Mouse (Mus musculus): ENCODE data around the gene Greb1. TPM values are rescaled to one million over a fixed set of nuclear protein-coding genes. Genes with fewer than 3 reads are reported as not detected.

Gene Greb1
- polyA plus RNA-seq, 1 experiment, result 0.64 TPM

GRCm38 (mm10) chr12:16795781-16796180 is 4.9 kb downstream of the Greb1 start:
- H3K27me3 ChIP-seq (ENCODE audit: control insufficient read depth, insufficient read depth, low read length), result peaks cover 4% of the 10 kb centered on the region; the same call in 1 of the 2 replicates

GRCm38 (mm10) chr12:16793371-16793770 is 7.3 kb downstream of the Greb1 start:
- no peaks in the 10 kb centered on the region for H3K36me3 ChIP-seq (ENCODE audit: control insufficient read depth, insufficient read depth, low read length)
- H3K27me3 ChIP-seq (ENCODE audit: control insufficient read depth, insufficient read depth, low read length), result no peaks in the 10 kb centered on the region
- 98% methylated on average over 3 of the region's 4 CpGs for WGBS
- no peak overlapping the region for H3K4me3 ChIP-seq (ENCODE audit: extremely low read depth, insufficient read depth, insufficient read length)
- no peak for DNase-seq (ENCODE audit: low read depth in 1 of 2, low spot score in 2 of 2)
- no peak overlapping the region for H3K27ac ChIP-seq (ENCODE audit: insufficient read depth, low read length)
- H3K4me1 ChIP-seq (ENCODE audit: control insufficient read depth, insufficient read depth, insufficient read length), result no peaks in the 10 kb centered on the region
- TF ChIP-seq POLR2A (IDR thresholded peaks at IDR 0.05; ENCODE audit: low read depth, low read length), result no peak
- TF ChIP-seq CTCF (IDR thresholded peaks at IDR 0.05; ENCODE audit: extremely low read depth, insufficient read depth, insufficient read length, insufficient replicate concordance), result no peak

More at GRCm38 (mm10) chr12:16795781-16796180, 4.9 kb downstream of the Greb1 start:
- Histone ChIP-seq H3K27ac (ENCODE audit: insufficient read depth, low read length) (no peak overlapping the region), H3K36me3 (ENCODE audit: control insufficient read depth, insufficient read depth, low read length) (no peaks in the 10 kb centered on the region), H3K4me1 (ENCODE audit: control insufficient read depth, insufficient read depth, insufficient read length) (no peaks in the 10 kb centered on the region), H3K4me3 (ENCODE audit: extremely low read depth, insufficient read depth, insufficient read length) (no peak overlapping the region)
- no peak for TF ChIP-seq CTCF (IDR thresholded peaks at IDR 0.05; ENCODE audit: extremely low read depth, insufficient read depth, insufficient read length, insufficient replicate concordance)
- 79% methylated on average over 3 of the region's 3 CpGs for WGBS
- DNase-seq (ENCODE audit: low read depth in 1 of 2, low spot score in 2 of 2), result no peak

GRCm38 (mm10) chr12:16790456-16790855 is 10.2 kb downstream of the Greb1 start:
- WGBS, result 75% methylated on average over 4 of the region's 4 CpGs

GRCm38 (mm10) chr12:16789756-16790155 is 10.9 kb downstream of the Greb1 start:
- 75% methylated on average over 4 of the region's 4 CpGs for WGBS
- Histone ChIP-seq H3K27me3 (ENCODE audit: control insufficient read depth, insufficient read depth, low read length) (no peaks in the 10 kb centered on the region), H3K4me3 (ENCODE audit: extremely low read depth, insufficient read depth, insufficient read length) (no peak overlapping the region), H3K27ac (ENCODE audit: insufficient read depth, low read length) (no peak overlapping the region), H3K36me3 (ENCODE audit: control insufficient read depth, insufficient read depth, low read length) (no peaks in the 10 kb centered on the region), H3K4me1 (ENCODE audit: control insufficient read depth, insufficient read depth, insufficient read length) (no peaks in the 10 kb centered on the region)
- no peak for DNase-seq (ENCODE audit: low read depth in 1 of 2, low spot score in 2 of 2)
- TF ChIP-seq CTCF (IDR thresholded peaks at IDR 0.05; ENCODE audit: extremely low read depth, insufficient read depth, insufficient read length, insufficient replicate concordance), result no peak
- no peak for TF ChIP-seq POLR2A (IDR thresholded peaks at IDR 0.05; ENCODE audit: low read depth, low read length)

More at GRCm38 (mm10) chr12:16790456-16790855, 10.2 kb downstream of the Greb1 start:
- Histone ChIP-seq H3K4me3 (ENCODE audit: extremely low read depth, insufficient read depth, insufficient read length) (no peak overlapping the region), H3K36me3 (ENCODE audit: control insufficient read depth, insufficient read depth, low read length) (no peaks in the 10 kb centered on the region), H3K4me1 (ENCODE audit: control insufficient read depth, insufficient read depth, insufficient read length) (no peaks in the 10 kb centered on the region), H3K27me3 (ENCODE audit: control insufficient read depth, insufficient read depth, low read length) (no peaks in the 10 kb centered on the region), H3K27ac (ENCODE audit: insufficient read depth, low read length) (no peak overlapping the region)
- TF ChIP-seq POLR2A (IDR thresholded peaks at IDR 0.05; ENCODE audit: low read depth, low read length) (no peak), CTCF (IDR thresholded peaks at IDR 0.05; ENCODE audit: extremely low read depth, insufficient read depth, insufficient read length, insufficient replicate concordance) (no peak)
- DNase-seq (ENCODE audit: low read depth in 1 of 2, low spot score in 2 of 2), result no peak

- H3K27ac ChIP-seq (ENCODE audit: insufficient read depth, low read length), result no peak overlapping the region
- 96% methylated on average over 1 of the region's 1 CpGs for WGBS
- H3K4me3 ChIP-seq (ENCODE audit: extremely low read depth, insufficient read depth, insufficient read length), result no peak overlapping the region
These were observed 11.5 kb downstream of the Greb1 start for GRCm38 (mm10) chr12:16789199-16789598.

GRCm38 (mm10) chr12:16788600-16788999 is 12.1 kb downstream of the Greb1 start:
- TF ChIP-seq CTCF (IDR thresholded peaks at IDR 0.05; ENCODE audit: extremely low read depth, insufficient read depth, insufficient read length, insufficient replicate concordance), result no peak
- no peak for TF ChIP-seq POLR2A (IDR thresholded peaks at IDR 0.05; ENCODE audit: low read depth, low read length)
- DNase-seq (ENCODE audit: low read depth in 1 of 2, low spot score in 2 of 2), result no peak
- Histone ChIP-seq H3K4me1 (ENCODE audit: control insufficient read depth, insufficient read depth, insufficient read length) (no peaks in the 10 kb centered on the region), H3K27ac (ENCODE audit: insufficient read depth, low read length) (no peak overlapping the region), H3K27me3 (ENCODE audit: control insufficient read depth, insufficient read depth, low read length) (no peaks in the 10 kb centered on the region), H3K4me3 (ENCODE audit: extremely low read depth, insufficient read depth, insufficient read length) (no peak overlapping the region), H3K36me3 (ENCODE audit: control insufficient read depth, insufficient read depth, low read length) (no peaks in the 10 kb centered on the region)
- WGBS, result 85% methylated on average over 2 of the region's 2 CpGs

More at GRCm38 (mm10) chr12:16789199-16789598, 11.5 kb downstream of the Greb1 start:
- H3K27me3 ChIP-seq (ENCODE audit: control insufficient read depth, insufficient read depth, low read length), result no peaks in the 10 kb centered on the region
- H3K4me1 ChIP-seq (ENCODE audit: control insufficient read depth, insufficient read depth, insufficient read length), result no peaks in the 10 kb centered on the region
- DNase-seq (ENCODE audit: low read depth in 1 of 2, low spot score in 2 of 2), result no peak
- TF ChIP-seq POLR2A (IDR thresholded peaks at IDR 0.05; ENCODE audit: low read depth, low read length) (no peak), CTCF (IDR thresholded peaks at IDR 0.05; ENCODE audit: extremely low read depth, insufficient read depth, insufficient read length, insufficient replicate concordance) (no peak)
- no peaks in the 10 kb centered on the region for H3K36me3 ChIP-seq (ENCODE audit: control insufficient read depth, insufficient read depth, low read length)

- 85% methylated on average over 14 of the region's 14 CpGs for WGBS
- Histone ChIP-seq H3K4me1 (ENCODE audit: control insufficient read depth, insufficient read depth, insufficient read length) (no peaks in the 10 kb centered on the region), H3K36me3 (ENCODE audit: control insufficient read depth, insufficient read depth, low read length) (no peaks in the 10 kb centered on the region), H3K4me3 (ENCODE audit: extremely low read depth, insufficient read depth, insufficient read length) (no peak overlapping the region), H3K27me3 (ENCODE audit: control insufficient read depth, insufficient read depth, low read length) (no peaks in the 10 kb centered on the region), H3K27ac (ENCODE audit: insufficient read depth, low read length) (no peak overlapping the region)
- TF ChIP-seq CTCF (IDR thresholded peaks at IDR 0.05; ENCODE audit: extremely low read depth, insufficient read depth, insufficient read length, insufficient replicate concordance), result no peak
- TF ChIP-seq POLR2A (IDR thresholded peaks at IDR 0.05; ENCODE audit: low read depth, low read length), result no peak
- DNase-seq (ENCODE audit: low read depth in 1 of 2, low spot score in 2 of 2), result no peak
These were observed 19.5 kb downstream of the Greb1 start for GRCm38 (mm10) chr12:16781034-16781746.

All from spleen, adult 2 months (tissue).